Mouse (Mus musculus): ENCODE measurements at regions not wholly inside any gene's neighbourhood (a gene's known extent, or its start where the extent isn't known, plus 50 kb on each side); places are given as distances from the start of the nearest gene placed in this dataset.

DNA sequence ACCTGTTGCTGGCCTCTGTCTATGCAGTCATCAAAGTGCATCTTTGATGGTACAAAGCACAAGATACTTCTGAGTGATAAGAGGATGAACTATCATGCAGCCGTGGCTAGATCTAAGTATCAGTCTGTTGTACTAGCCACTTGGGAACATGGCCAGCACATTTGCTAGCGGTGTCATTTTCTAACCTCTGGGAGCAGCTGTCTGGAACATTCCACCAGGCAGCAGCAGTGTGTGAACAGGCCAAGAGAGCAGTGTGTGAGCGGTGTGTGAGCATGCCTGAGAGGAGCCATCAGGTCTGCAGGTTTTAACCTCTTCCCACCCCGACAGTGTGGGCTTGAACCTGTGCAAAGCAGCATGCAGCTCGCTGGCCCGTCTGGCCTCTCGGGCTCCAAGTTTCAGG is 248.3 kb downstream of the Gadd45g start:
- H3K27me3 ChIP-seq (replicated peaks; ENCODE audit: control insufficient read depth, insufficient read depth, low read length) = no peaks in the 10 kb centered on the region
- no peak overlapping the region for H3K4me3 ChIP-seq (ENCODE audit: low read depth, low read length)
- DNase-seq (ENCODE audit: low spot score) (peak; percentile 49), ATAC-seq (ENCODE audit: low read depth) (no peak; the same call in 1 of the 2 replicates)
- no peaks in the 10 kb centered on the region for H3K36me3 ChIP-seq (ENCODE audit: control insufficient read depth, insufficient read depth, low read length)
- H3K4me2 ChIP-seq (ENCODE audit: low read depth, low read length) = no peak overlapping the region
- 0 out of 2 replicates have a peak, but pooled peaks cover 7% of the 10 kb centered on the region for H3K9me3 ChIP-seq (ENCODE audit: control insufficient read depth, low read length)
- 76% methylated on average over 7 of the region's 7 CpGs for WGBS
- no peak overlapping the region for H3K27ac ChIP-seq (replicated peaks; ENCODE audit: low read depth, low read length)
- no peaks in the 10 kb centered on the region for H3K4me1 ChIP-seq (ENCODE audit: control insufficient read depth, insufficient read depth, low read length)
- H3K9ac ChIP-seq (ENCODE audit: low read depth, low read length) = no peak overlapping the region

GRCm38 (mm10) chr13:52096506-52096905 is 250.0 kb downstream of the Gadd45g start:
- no peak overlapping the region for H3K4me3 ChIP-seq (ENCODE audit: low read depth, low read length)
- H3K27me3 ChIP-seq (replicated peaks; ENCODE audit: control insufficient read depth, insufficient read depth, low read length) = no peaks in the 10 kb centered on the region
- H3K9ac ChIP-seq (ENCODE audit: low read depth, low read length) = no peak overlapping the region
- WGBS = 79% methylated on average over 7 of the region's 7 CpGs
- no peak for ATAC-seq (ENCODE audit: low read depth)
- H3K27ac ChIP-seq (replicated peaks; ENCODE audit: low read depth, low read length) = no peak overlapping the region
- 0 out of 2 replicates have a peak, but pooled peaks cover 7% of the 10 kb centered on the region for H3K9me3 ChIP-seq (ENCODE audit: control insufficient read depth, low read length)
- H3K4me1 ChIP-seq (ENCODE audit: control insufficient read depth, insufficient read depth, low read length) = peaks cover 6% of the 10 kb centered on the region; the same call in 1 of the 2 replicates
- no peak overlapping the region for H3K4me2 ChIP-seq (ENCODE audit: low read depth, low read length)
- no peaks in the 10 kb centered on the region for H3K36me3 ChIP-seq (ENCODE audit: control insufficient read depth, insufficient read depth, low read length)
- no peak for DNase-seq (ENCODE audit: low spot score)

DNA sequence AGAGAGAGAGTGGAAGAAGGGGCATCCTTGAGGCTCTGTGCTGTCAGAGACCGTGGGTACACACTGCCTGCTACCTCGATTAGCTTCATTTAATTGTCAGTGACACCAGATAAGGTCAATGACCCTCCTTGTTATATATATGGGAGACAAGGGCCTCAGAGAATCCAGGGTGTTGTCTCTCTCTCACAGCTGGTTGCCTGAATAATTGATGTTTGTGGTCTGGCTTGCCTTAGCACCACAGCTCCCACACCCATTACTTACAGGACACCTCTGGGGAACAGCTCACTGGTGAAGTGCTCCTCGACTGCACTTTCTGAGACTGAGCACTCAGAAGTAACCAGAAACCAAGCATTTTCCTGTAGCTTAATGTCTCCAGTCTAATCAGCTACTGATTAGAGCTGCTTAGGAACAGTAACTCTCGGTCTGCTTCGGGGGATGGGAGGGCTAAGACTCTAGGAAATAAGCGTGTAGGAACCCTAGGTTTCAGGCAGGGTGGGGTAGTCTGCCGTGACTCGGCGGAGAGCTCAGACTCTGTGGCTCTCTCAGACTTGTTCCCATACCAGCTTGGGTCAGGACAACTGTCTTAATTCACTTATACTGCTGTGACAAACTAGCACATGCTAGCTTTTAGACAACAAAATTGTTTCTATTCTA is 259.6 kb downstream of the Gadd45g start:
- no peak overlapping the region for H3K27ac ChIP-seq (replicated peaks; ENCODE audit: low read depth, low read length)
- no peak overlapping the region for H3K9ac ChIP-seq (ENCODE audit: low read depth, low read length)
- no peaks in the 10 kb centered on the region for H3K27me3 ChIP-seq (replicated peaks; ENCODE audit: control insufficient read depth, insufficient read depth, low read length)
- H3K9me3 ChIP-seq (ENCODE audit: control insufficient read depth, low read length) = no peaks in the 10 kb centered on the region
- peak; percentile 28 for DNase-seq (ENCODE audit: low spot score)
- no peak overlapping the region for H3K4me2 ChIP-seq (ENCODE audit: low read depth, low read length)
- peaks cover 26% of the 10 kb centered on the region for H3K4me1 ChIP-seq (ENCODE audit: control insufficient read depth, insufficient read depth, low read length)
- no peaks in the 10 kb centered on the region for H3K36me3 ChIP-seq (ENCODE audit: control insufficient read depth, insufficient read depth, low read length)
- 0 out of 2 replicates have a peak, but pooled peaks have one; percentile 19 for ATAC-seq (ENCODE audit: low read depth)
- 28% methylated on average over 9 of the region's 9 CpGs for WGBS
- H3K4me3 ChIP-seq (ENCODE audit: low read depth, low read length) = no peak overlapping the region

GRCm38 (mm10) chr13:52108349-52108921 is 262.0 kb downstream of the Gadd45g start:
- Histone ChIP-seq H3K36me3 (ENCODE audit: control insufficient read depth, insufficient read depth, low read length) (no peaks in the 10 kb centered on the region), H3K4me3 (ENCODE audit: low read depth, low read length) (no peak overlapping the region), H3K4me2 (ENCODE audit: low read depth, low read length) (no peak overlapping the region), H3K27me3 (replicated peaks; ENCODE audit: control insufficient read depth, insufficient read depth, low read length) (no peaks in the 10 kb centered on the region), H3K4me1 (ENCODE audit: control insufficient read depth, insufficient read depth, low read length) (peaks cover 28% of the 10 kb centered on the region), H3K9ac (ENCODE audit: low read depth, low read length) (no peak overlapping the region), H3K27ac (replicated peaks; ENCODE audit: low read depth, low read length) (no peak overlapping the region), H3K9me3 (ENCODE audit: control insufficient read depth, low read length) (no peaks in the 10 kb centered on the region)
- ATAC-seq (ENCODE audit: low read depth) (peak; percentile 41; the same call in 1 of the 2 replicates), DNase-seq (ENCODE audit: low spot score) (peak; percentile 27)
- 35% methylated on average over 8 of the region's 8 CpGs for WGBS

- Histone ChIP-seq H3K4me3 (ENCODE audit: low read depth, low read length) (no peak overlapping the region), H3K9me3 (ENCODE audit: control insufficient read depth, low read length) (no peaks in the 10 kb centered on the region), H3K27ac (replicated peaks; ENCODE audit: low read depth, low read length) (no peak overlapping the region), H3K27me3 (replicated peaks; ENCODE audit: control insufficient read depth, insufficient read depth, low read length) (no peaks in the 10 kb centered on the region), H3K36me3 (ENCODE audit: control insufficient read depth, insufficient read depth, low read length) (no peaks in the 10 kb centered on the region), H3K9ac (ENCODE audit: low read depth, low read length) (no peak overlapping the region), H3K4me1 (ENCODE audit: control insufficient read depth, insufficient read depth, low read length) (peaks cover 28% of the 10 kb centered on the region), H3K4me2 (ENCODE audit: low read depth, low read length) (no peak overlapping the region)
- peak; percentile 54; the same call in 1 of the 2 replicates for ATAC-seq (ENCODE audit: low read depth)
- peak; percentile 76 for DNase-seq (ENCODE audit: low spot score)
- 58% methylated on average over 17 of the region's 17 CpGs for WGBS
Observed at GRCm38 (mm10) chr13:52109039-52109759, 262.7 kb downstream of the Gadd45g start.

GRCm38 (mm10) chr13:52110750-52111149 is 264.3 kb downstream of the Gadd45g start:
- H3K27me3 ChIP-seq (replicated peaks; ENCODE audit: control insufficient read depth, insufficient read depth, low read length) = no peaks in the 10 kb centered on the region
- peaks cover 28% of the 10 kb centered on the region for H3K4me1 ChIP-seq (ENCODE audit: control insufficient read depth, insufficient read depth, low read length)
- no peak overlapping the region; the same call in 1 of the 2 replicates for H3K27ac ChIP-seq (replicated peaks; ENCODE audit: low read depth, low read length)
- no peaks in the 10 kb centered on the region for H3K9me3 ChIP-seq (ENCODE audit: control insufficient read depth, low read length)
- no peaks in the 10 kb centered on the region for H3K36me3 ChIP-seq (ENCODE audit: control insufficient read depth, insufficient read depth, low read length)
- DNase-seq (ENCODE audit: low spot score) (peak; percentile 71), ATAC-seq (ENCODE audit: low read depth) (no peak)
- H3K4me2 ChIP-seq (ENCODE audit: low read depth, low read length) = no peak overlapping the region
- no peak overlapping the region for H3K4me3 ChIP-seq (ENCODE audit: low read depth, low read length)
- H3K9ac ChIP-seq (ENCODE audit: low read depth, low read length) = peak overlapping the region; percentile 4; the same call in 1 of the 2 replicates
- WGBS = 52% methylated on average over 9 of the region's 9 CpGs

GRCm38 (mm10) chr13:52113549-52113948 is 267.1 kb downstream of the Gadd45g start:
- Histone ChIP-seq H3K4me1 (ENCODE audit: control insufficient read depth, insufficient read depth, low read length) (peaks cover 27% of the 10 kb centered on the region), H3K9ac (ENCODE audit: low read depth, low read length) (no peak overlapping the region), H3K4me2 (ENCODE audit: low read depth, low read length) (no peak overlapping the region), H3K36me3 (ENCODE audit: control insufficient read depth, insufficient read depth, low read length) (no peaks in the 10 kb centered on the region), H3K27me3 (replicated peaks; ENCODE audit: control insufficient read depth, insufficient read depth, low read length) (no peaks in the 10 kb centered on the region), H3K9me3 (ENCODE audit: control insufficient read depth, low read length) (no peaks in the 10 kb centered on the region), H3K27ac (replicated peaks; ENCODE audit: low read depth, low read length) (no peak overlapping the region), H3K4me3 (ENCODE audit: low read depth, low read length) (no peak overlapping the region)
- DNase-seq (ENCODE audit: low spot score) (no peak), ATAC-seq (ENCODE audit: low read depth) (no peak)
- WGBS = 66% methylated on average over 8 of the region's 8 CpGs

- no peaks in the 10 kb centered on the region for H3K27me3 ChIP-seq (replicated peaks; ENCODE audit: control insufficient read depth, insufficient read depth, low read length)
- H3K4me3 ChIP-seq (ENCODE audit: low read depth, low read length) = no peak overlapping the region
- H3K36me3 ChIP-seq (ENCODE audit: control insufficient read depth, insufficient read depth, low read length) = no peaks in the 10 kb centered on the region
- H3K9ac ChIP-seq (ENCODE audit: low read depth, low read length) = no peak overlapping the region
- 74% methylated on average over 7 of the region's 7 CpGs for WGBS
- ATAC-seq (ENCODE audit: low read depth) = no peak
- H3K4me2 ChIP-seq (ENCODE audit: low read depth, low read length) = no peak overlapping the region
- no peak overlapping the region for H3K27ac ChIP-seq (replicated peaks; ENCODE audit: low read depth, low read length)
- no peak for DNase-seq (ENCODE audit: low spot score)
- H3K9me3 ChIP-seq (ENCODE audit: control insufficient read depth, low read length) = no peaks in the 10 kb centered on the region
- H3K4me1 ChIP-seq (ENCODE audit: control insufficient read depth, insufficient read depth, low read length) = peaks cover 20% of the 10 kb centered on the region
Observed at GRCm38 (mm10) chr13:52114431-52114830, 268.0 kb downstream of the Gadd45g start.

All from embryonic facial prominence, embryonic 14.5 days (tissue).